Mouse (Mus musculus) brain, embryonic 14.5 days (tissue): ENCODE results near the gene Fasn. TPM values are rescaled to one million over a fixed set of nuclear protein-coding genes. Genes with fewer than 3 reads are reported as not detected.
"Not testable (repeated sequence)": the region's sequence is repeated elsewhere in the genome, so short reads cannot be mapped to it uniquely, and the experiment has no call there.

Experiments used
- DNase-seq: peaks from one replicate; pipeline ENCODE4 v3.0.0-alpha.2; 2011; ENCODE audit warnings: low read depth
- CTCF ChIP-seq: fragments of 200-500 bp; IDR thresholded peaks from 2 replicates; pipeline ENCODE4 v1.5.1; 2012; ENCODE audit warnings: inconsistent platforms, mild to moderate bottlenecking, moderate library complexity, borderline replicate concordance; ENCODE audit not compliant: insufficient read depth, insufficient read length; ENCODE audit errors: extremely low read depth
- POLR2A ChIP-seq: fragments of 200-500 bp; IDR thresholded peaks from 2 replicates; pipeline ENCODE4 v1.6.1; 2012; ENCODE audit warnings: mild to moderate bottlenecking, inconsistent platforms, borderline replicate concordance; ENCODE audit not compliant: poor library complexity, insufficient read depth, insufficient read length, severe bottlenecking; ENCODE audit errors: extremely low read depth
- polyA plus RNA-seq: library from polyadenylated mRNA; depleted of rRNA; stranded (reverse); fragments of >200 nt; gene quantifications from 2 replicates; pipeline ENCODE4 v1.2.3, GENCODE M21; 2012

Fasn gene
- polyA plus RNA-seq, 1 experiment: 471 TPM

GRCm38 (mm10) chr11:120800061-120800904, 24.1 kb downstream of the Fasn start:
- peak; percentile 91 for DNase-seq
- TF ChIP-seq POLR2A (no peak), CTCF (peak; percentile 92)

- TF ChIP-seq CTCF: no peak
- TF ChIP-seq POLR2A: no peak
- no peak for DNase-seq
Observed at GRCm38 (mm10) chr11:120799316-120799890, 24.9 kb downstream of the Fasn start.

GRCm38 (mm10) chr11:120798244-120798643, 26.1 kb downstream of the Fasn start:
- no peak for TF ChIP-seq POLR2A
- TF ChIP-seq CTCF: no peak

GRCm38 (mm10) chr11:120796614-120796946, 27.8 kb downstream of the Fasn start:
- TF ChIP-seq POLR2A (no peak), CTCF (no peak)
- DNase-seq: no peak

More at GRCm38 (mm10) chr11:120798244-120798643, 26.1 kb downstream of the Fasn start:
- no peak for DNase-seq

GRCm38 (mm10) chr11:120795756-120796613, 28.4 kb downstream of the Fasn start, which contains the start of gene Dus1l:
Gene Dus1l (minus strand): TSS chr11:120796403.
- peak; percentile 98 for DNase-seq

GRCm38 (mm10) chr11:120792652-120793051, 31.7 kb downstream of the Fasn start:
- no peak for TF ChIP-seq POLR2A
- no peak for TF ChIP-seq CTCF
- DNase-seq: no peak

More at GRCm38 (mm10) chr11:120795756-120796613, 28.4 kb downstream of the Fasn start, which contains the start of gene Dus1l:
- TF ChIP-seq CTCF (no peak), POLR2A (peak; percentile 80)

GRCm38 (mm10) chr11:120789810-120790209, 34.5 kb downstream of the Fasn start:
- no peak for DNase-seq
- no peak for TF ChIP-seq CTCF

- TF ChIP-seq POLR2A: no peak
- TF ChIP-seq CTCF: no peak
- DNase-seq: no peak
Observed at GRCm38 (mm10) chr11:120789355-120789754, 35.0 kb downstream of the Fasn start.

- not testable (repeated sequence) for DNase-seq
Observed at GRCm38 (mm10) chr11:120788460-120788859, 35.9 kb downstream of the Fasn start.

- TF ChIP-seq POLR2A: no peak
- no peak for TF ChIP-seq CTCF
- DNase-seq: no peak
Observed at GRCm38 (mm10) chr11:120785145-120785544, 39.2 kb downstream of the Fasn start.

- no peak for TF ChIP-seq CTCF
- peak; percentile 74 for TF ChIP-seq POLR2A
Observed at GRCm38 (mm10) chr11:120784064-120784791, 40.1 kb downstream of the Fasn start, which contains the start of the genes Rfng and Gps1. Gene Rfng (minus strand): TSS chr11:120784207. Gene Gps1 (plus strand): TSS chr11:120784272.

More at GRCm38 (mm10) chr11:120784064-120784791, 40.1 kb downstream of the Fasn start, which contains the start of the genes Rfng and Gps1:
- peak; percentile 92 for DNase-seq
